Mouse (Mus musculus) myocyte (in vitro differentiated cells): ENCODE measurements around the gene Strbp. TPM values are rescaled to one million over a fixed set of nuclear protein-coding genes. Genes with fewer than 3 reads are reported as not detected.
"Not testable (repeated sequence)": the region's sequence is repeated elsewhere in the genome, so short reads cannot be mapped to it uniquely, and the experiment has no call there.

Experiments
- H3K27me3 ChIP-seq: one replicate; pipeline ENCODE4 v1.6.1; 2011; ENCODE audit not compliant: control insufficient read depth, insufficient read depth, insufficient read length
- H3K36me3 ChIP-seq: one replicate; pipeline ENCODE4 v1.6.1; 2011; ENCODE audit not compliant: control insufficient read depth, insufficient read depth
- H3K4me2 ChIP-seq: one replicate; pipeline ENCODE4 v1.6.1; 2011; ENCODE audit warnings: low read depth, control low read depth
- H3K4me3 ChIP-seq: one replicate; pipeline ENCODE4 v1.5.1; 2011; ENCODE audit warnings: mild to moderate bottlenecking, control low read depth, moderate library complexity
- H3K79me2 ChIP-seq: one replicate; pipeline ENCODE4 v1.6.1; 2011; ENCODE audit not compliant: control insufficient read depth, insufficient read depth
- H3ac ChIP-seq: one replicate; pipeline ENCODE4 v1.6.1; 2011; ENCODE audit not compliant: control insufficient read depth, insufficient read length
- CEBPB ChIP-seq: IDR thresholded peaks from 2 replicates; pipeline ENCODE4 v1.6.1; 2011; ENCODE audit warnings: mild to moderate bottlenecking, moderate library complexity; ENCODE audit not compliant: poor library complexity, insufficient read depth, severe bottlenecking
- E2F4 ChIP-seq: IDR thresholded peaks from one replicate; pipeline ENCODE4 v1.6.1; 2011; ENCODE audit warnings: mild to moderate bottlenecking, control low read depth, moderate library complexity; ENCODE audit not compliant: insufficient read depth
- MAX ChIP-seq: IDR thresholded peaks from one replicate; pipeline ENCODE4 v1.6.1; 2011; ENCODE audit warnings: low read depth, mild to moderate bottlenecking, control low read depth
- MYOD1 ChIP-seq, 3 experiments: IDR thresholded peaks; one replicate each; pipeline ENCODE4 v1.6.1; 2011; ENCODE audit warnings: control low read depth in 2 of 3, low read depth in 2 of 3, mild to moderate bottlenecking in 2 of 3, moderate library complexity in 1 of 3; ENCODE audit not compliant: insufficient read length in 2 of 3, control insufficient read depth in 1 of 3
- MYOG ChIP-seq, 3 experiments: IDR thresholded peaks; one replicate each; pipeline ENCODE4 v1.6.1; 2011; ENCODE audit warnings: control low read depth in 2 of 3, low read depth in 2 of 3, mild to moderate bottlenecking in 2 of 3; ENCODE audit not compliant: insufficient read length in 2 of 3, control insufficient read depth in 1 of 3, insufficient read depth in 1 of 3
- POLR2A ChIP-seq: IDR thresholded peaks from one replicate; pipeline ENCODE4 v1.6.1; 2011; ENCODE audit warnings: low read depth, mild to moderate bottlenecking, control low read depth, moderate library complexity; ENCODE audit not compliant: insufficient read length
- POLR2AphosphoS2 ChIP-seq: IDR thresholded peaks from one replicate; pipeline ENCODE4 v1.6.1; 2011; ENCODE audit warnings: low read depth, control low read depth; ENCODE audit not compliant: insufficient read length
- REST ChIP-seq: IDR thresholded peaks from one replicate; pipeline ENCODE4 v1.6.1; 2011; ENCODE audit warnings: mild to moderate bottlenecking, control low read depth, moderate library complexity; ENCODE audit not compliant: insufficient read depth, insufficient read length
- SRF ChIP-seq: IDR thresholded peaks from one replicate; pipeline ENCODE4 v1.6.1; 2011; ENCODE audit warnings: low read depth; ENCODE audit not compliant: control insufficient read depth, insufficient read length
- TCF12 ChIP-seq: IDR thresholded peaks from one replicate; pipeline ENCODE4 v1.6.1; 2011; ENCODE audit warnings: mild to moderate bottlenecking, control low read depth; ENCODE audit not compliant: poor library complexity, insufficient read depth, severe bottlenecking
- TCF3 ChIP-seq: IDR thresholded peaks from one replicate; pipeline ENCODE4 v1.6.1; 2011; ENCODE audit warnings: low read depth, control low read depth; ENCODE audit not compliant: insufficient read length
- USF1 ChIP-seq: IDR thresholded peaks from one replicate; pipeline ENCODE4 v1.6.1; 2011; ENCODE audit warnings: low read depth, mild to moderate bottlenecking, control low read depth, moderate library complexity
- polyA plus RNA-seq: library from polyadenylated mRNA; unstranded; fragments of >200 nt; fragmentation: generic; extraction: Trizol; gene quantifications from one replicate; pipeline ENCODE4 v1.2.1, GENCODE M21; 2012; ENCODE audit warnings: missing spikeins

Strbp gene
- polyA plus RNA-seq, 1 experiment: 2.4 TPM

DNA sequence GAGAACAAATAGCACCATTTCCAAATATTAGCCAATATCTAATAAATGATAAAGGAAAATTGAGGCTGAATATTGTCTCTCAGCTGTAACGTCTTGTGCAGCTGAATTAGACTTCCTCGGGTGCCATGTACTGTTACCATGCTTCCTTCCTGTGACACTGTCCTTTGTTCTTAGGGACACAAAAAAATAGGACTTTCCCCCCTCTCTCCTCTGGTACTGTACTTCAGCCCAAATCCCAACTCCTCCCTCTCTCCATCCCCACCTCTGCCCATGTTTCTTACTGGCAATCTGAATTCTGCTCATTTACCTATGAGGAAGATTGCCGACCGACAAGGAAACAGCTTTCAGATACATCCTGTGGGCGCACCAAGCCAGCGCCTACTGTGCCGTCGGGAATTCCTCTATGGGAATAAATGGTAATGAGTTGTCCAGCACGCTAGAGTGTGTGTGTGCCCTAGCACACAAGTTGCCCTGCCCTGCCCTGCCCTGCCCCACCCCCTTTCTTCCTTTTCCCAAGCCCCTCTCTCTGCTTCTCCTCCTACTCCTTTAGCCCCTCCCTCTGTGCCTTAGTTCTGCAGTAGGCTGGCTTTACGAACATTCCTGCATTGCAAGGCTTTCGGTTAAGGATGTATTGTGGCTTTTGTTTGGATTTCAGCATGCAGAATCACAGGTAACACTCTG, 187.5 kb downstream of the Strbp start, which contains the start of gene Gpr21:
TSS of gene Gpr21 (plus strand) at position 303 of the 681 bp plus-strand sequence.
- no peaks in the 10 kb centered on the region for H3K79me2 ChIP-seq
- TF ChIP-seq E2F4: no peak
- no peak for TF ChIP-seq MYOG (IDR thresholded peaks at IDR 0.05; ENCODE audit: control insufficient read depth in 1 of 3, insufficient read depth in 1 of 3, insufficient read length in 2 of 3, low read depth in 2 of 3)
- TF ChIP-seq REST: no peak
- no peak for TF ChIP-seq TCF12
- no peak for TF ChIP-seq CEBPB
- no peak for TF ChIP-seq MAX
- no peak for TF ChIP-seq POLR2AphosphoS2
- no peak for TF ChIP-seq POLR2A
- TF ChIP-seq MYOD1 (IDR thresholded peaks at IDR 0.05; ENCODE audit: control insufficient read depth in 1 of 3, insufficient read length in 2 of 3, low read depth in 2 of 3): no peak
- no peak for TF ChIP-seq SRF
- no peak for TF ChIP-seq USF1
- TF ChIP-seq TCF3: no peak
- no peak within 1 kb of the TSS for H3K4me3 ChIP-seq
- H3K4me2 ChIP-seq: no peak within 1 kb of the TSS
- H3K27me3 ChIP-seq: no peaks in the 10 kb centered on the region
- no peak within 1 kb of the TSS for H3ac ChIP-seq
- peaks cover 10% of the 10 kb centered on the region for H3K36me3 ChIP-seq

- Histone ChIP-seq H3K79me2 (no peaks in the 10 kb centered on the region), H3K36me3 (peaks cover 27% of the 10 kb centered on the region), H3K27me3 (no peaks in the 10 kb centered on the region), H3K4me2 (no peak overlapping the region), H3ac (no peak overlapping the region), H3K4me3 (no peak overlapping the region)
- no peak for TF ChIP-seq POLR2A
- no peak for TF ChIP-seq E2F4
- no peak for TF ChIP-seq TCF3
- TF ChIP-seq USF1: no peak
- TF ChIP-seq TCF12: no peak
- no peak for TF ChIP-seq MYOD1 (IDR thresholded peaks at IDR 0.05; ENCODE audit: control insufficient read depth in 1 of 3, insufficient read length in 2 of 3, low read depth in 2 of 3)
- TF ChIP-seq SRF: no peak
- no peak for TF ChIP-seq REST
- TF ChIP-seq POLR2AphosphoS2: no peak
- TF ChIP-seq CEBPB: no peak
- TF ChIP-seq MAX: no peak
- TF ChIP-seq MYOG (IDR thresholded peaks at IDR 0.05; ENCODE audit: control insufficient read depth in 1 of 3, insufficient read depth in 1 of 3, insufficient read length in 2 of 3, low read depth in 2 of 3): no peak
Measured at GRCm38 (mm10) chr2:37511134-37511901, 192.3 kb downstream of the Strbp start.

DNA sequence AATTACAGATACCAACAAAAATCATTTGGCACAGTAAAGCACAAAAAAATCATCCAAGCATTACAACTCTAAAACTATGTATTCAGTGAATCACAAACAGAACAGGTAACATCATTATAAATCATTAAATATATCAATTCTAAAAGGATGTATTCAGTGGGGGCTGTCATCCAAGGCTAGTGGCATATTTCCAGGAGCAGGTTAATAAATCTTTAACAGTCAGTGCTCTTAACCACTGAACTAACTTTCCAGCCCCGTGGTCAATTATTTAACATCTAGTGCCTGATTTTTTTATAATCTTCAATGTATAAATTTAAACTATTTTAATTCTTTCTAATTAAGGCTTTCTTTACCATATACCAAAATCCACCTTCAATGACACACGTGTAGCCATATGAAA, 197.8 kb downstream of the Strbp start:
- H3K27me3 ChIP-seq, H3K79me2 ChIP-seq, H3ac ChIP-seq, H3K4me2 ChIP-seq, H3K4me3 ChIP-seq: not testable (repeated sequence)
- H3K36me3 ChIP-seq: peaks cover 40% of the 10 kb centered on the region

DNA sequence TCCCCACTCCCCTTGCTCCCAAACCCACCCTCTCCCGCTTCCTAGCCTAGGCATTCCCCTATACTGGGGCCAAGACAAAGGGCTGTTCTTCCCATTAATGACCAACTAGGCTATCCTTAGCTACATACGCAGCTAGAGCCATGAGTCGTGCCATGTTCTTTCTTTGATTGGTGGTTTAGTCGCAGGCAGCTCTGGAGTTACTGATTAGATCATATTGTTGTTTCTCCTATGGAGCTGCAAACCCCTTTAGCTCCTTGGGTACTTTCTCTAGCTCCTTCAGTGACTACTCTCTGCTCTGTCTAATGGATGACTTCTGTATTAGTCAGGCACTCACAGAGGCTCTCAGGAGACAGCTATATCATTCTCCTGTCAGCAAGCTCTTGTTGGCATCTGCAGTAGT, 206.3 kb downstream of the Strbp start:
- no peaks in the 10 kb centered on the region for H3K27me3 ChIP-seq
- H3K36me3 ChIP-seq: peaks cover 17% of the 10 kb centered on the region
- no peak for TF ChIP-seq MYOD1 (IDR thresholded peaks at IDR 0.05; ENCODE audit: control insufficient read depth in 1 of 3, insufficient read length in 2 of 3, low read depth in 2 of 3)
- no peak for TF ChIP-seq E2F4
- no peak for TF ChIP-seq TCF12
- no peak for TF ChIP-seq REST
- no peak for TF ChIP-seq SRF
- TF ChIP-seq TCF3: no peak
- no peak for TF ChIP-seq POLR2A
- TF ChIP-seq POLR2AphosphoS2: no peak
- no peak for TF ChIP-seq USF1
- no peak for TF ChIP-seq MYOG (IDR thresholded peaks at IDR 0.05; ENCODE audit: control insufficient read depth in 1 of 3, insufficient read depth in 1 of 3, insufficient read length in 2 of 3, low read depth in 2 of 3)
- TF ChIP-seq MAX: no peak
- TF ChIP-seq CEBPB: no peak

DNA sequence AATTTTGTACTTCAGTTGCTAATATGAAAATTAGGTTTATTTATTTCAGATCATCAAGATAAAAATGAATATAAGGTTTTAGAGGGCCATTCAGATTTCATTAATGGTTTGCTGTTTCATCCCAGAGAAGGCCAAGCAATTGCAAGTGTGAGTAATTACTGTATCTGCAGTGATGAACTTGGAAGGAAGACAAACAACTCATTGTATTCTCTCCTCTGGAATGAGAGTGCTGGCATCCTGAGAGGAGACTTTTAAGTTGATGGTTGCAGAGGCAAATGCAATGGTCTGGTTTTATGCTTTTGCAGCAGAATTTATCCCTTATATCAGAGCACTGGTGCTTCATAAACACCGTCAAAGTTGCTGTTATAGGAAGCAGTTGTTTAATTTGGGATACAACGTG, 214.7 kb downstream of the Strbp start:
- H3K4me3 ChIP-seq: no peak overlapping the region
- no peak overlapping the region for H3K4me2 ChIP-seq
- TF ChIP-seq CEBPB (no peak), E2F4 (no peak), USF1 (no peak), TCF3 (no peak), MYOG (IDR thresholded peaks at IDR 0.05; ENCODE audit: control insufficient read depth in 1 of 3, insufficient read depth in 1 of 3, insufficient read length in 2 of 3, low read depth in 2 of 3) (no peak), POLR2AphosphoS2 (no peak), SRF (no peak), MAX (no peak), REST (no peak), TCF12 (no peak), POLR2A (no peak), MYOD1 (IDR thresholded peaks at IDR 0.05; ENCODE audit: control insufficient read depth in 1 of 3, insufficient read length in 2 of 3, low read depth in 2 of 3) (no peak)
- no peaks in the 10 kb centered on the region for H3K27me3 ChIP-seq
- H3K36me3 ChIP-seq: peaks cover 55% of the 10 kb centered on the region
- H3K79me2 ChIP-seq: no peaks in the 10 kb centered on the region
- H3ac ChIP-seq: no peak overlapping the region

More for the DNA sequence above, 206.3 kb downstream of the Strbp start:
- no peak overlapping the region for H3K4me3 ChIP-seq
- H3ac ChIP-seq: no peak overlapping the region
- H3K79me2 ChIP-seq: no peaks in the 10 kb centered on the region
- H3K4me2 ChIP-seq: no peak overlapping the region
